Mouse (Mus musculus): ENCODE measurements around the gene Syngr4.

- TF ChIP-seq CTCF (IDR thresholded peaks at IDR 0.05; ENCODE audit: extremely low read depth, insufficient read depth, insufficient read length, insufficient replicate concordance) (no peak), POLR2A (IDR thresholded peaks at IDR 0.05; ENCODE audit: low read depth, low read length) (no peak)
Measured at GRCm38 (mm10) chr7:45914067-45914466, 17.6 kb upstream of the Syngr4 start.

Measured in spleen, adult 2 months (tissue).